ENCODE assay signal across 10 mouse cellular contexts in the genomic region with DNA sequence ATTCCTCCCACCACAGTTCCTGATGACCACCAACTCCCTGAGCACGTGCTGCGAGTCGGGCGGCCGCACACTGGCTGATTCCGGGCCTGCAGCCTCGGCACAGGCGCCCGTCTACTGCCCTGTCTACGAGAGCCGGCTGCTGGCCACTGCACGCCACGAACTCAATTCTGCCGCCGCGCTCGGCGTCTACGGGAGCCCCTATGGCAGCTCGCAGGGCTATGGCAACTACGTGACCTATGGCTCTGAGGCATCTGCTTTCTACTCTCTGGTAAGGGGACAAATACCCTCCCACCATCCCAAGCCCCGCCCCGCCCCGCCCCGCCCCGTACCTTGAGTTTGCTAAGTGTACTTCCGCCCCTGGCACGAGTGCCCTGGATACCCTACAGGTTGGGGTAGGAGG. TPM values are rescaled to one million over a fixed set of nuclear protein-coding genes. Genes with fewer than 3 reads are reported as not detected.
A peak's percentile ranks its signal among the peaks of the same experiment; 100 is the strongest.
DNase-seq lines count a peak whose midpoint lies in the region; ATAC-seq and TF ChIP-seq lines count a peak whose summit lies in the region.
"Had no signal": no experiment of that assay in that cellular context is flagged by ENCODE, and none has a peak within 500 bp of the region (broad histone marks: within the 10 kb centered on the region; RNA-seq: fewer than 3 reads in every experiment).

No protein-coding gene starts in this region.

- H3K4me1 ChIP-seq in kidney, embryonic 14.5 days (ENCODE audit: control insufficient read depth, insufficient read depth, low read length): peaks cover 11% of the 10 kb centered on the region; the same call in 1 of the 2 replicates
- H3K4me1 ChIP-seq in heart, embryonic 15.5 days (replicated peaks): peaks cover 66% of the 10 kb centered on the region
- H3K4me1 ChIP-seq in limb, embryonic 12.5 days (replicated peaks): peaks cover 34% of the 10 kb centered on the region
- H3K4me1 ChIP-seq in small intestine, adult 2 months (ENCODE audit: control insufficient read depth, insufficient read depth, insufficient read length, low read length): peaks cover 10% of the 10 kb centered on the region

- no peak for TF ChIP-seq POLR2A in small intestine, adult 2 months (IDR thresholded peaks at IDR 0.05; ENCODE audit: low read depth, low read length)

- DNase-seq in kidney, adult 11 months: no peak
- DNase-seq in testis, postnatal 10 days (ENCODE audit: low spot score): no peak
- DNase-seq in adrenal gland, adult (ENCODE audit: inconsistent age in 2 of 2, low spot score in 1 of 2): no peak
- DNase-seq in cerebellum, postnatal 25 days: no peak
- DNase-seq: right cerebral cortex, adult 18-20 months had no signal

- peak; percentile 43; the same call in 1 of the 2 replicates for ATAC-seq in kidney, embryonic 14.5 days (ENCODE audit: low FRiP score, low TSS enrichment)
- ATAC-seq in heart, embryonic 15.5 days (replicated peaks; ENCODE audit: insufficient number of reproducible peaks, insufficient read depth, low FRiP score, low read depth): peak; percentile 4; the same call in 1 of the 2 replicates
- ATAC-seq in limb, embryonic 12.5 days (ENCODE audit: insufficient number of reproducible peaks, insufficient read depth, low FRiP score, low TSS enrichment, low read depth): peak; percentile 15; the same call in 1 of the 2 replicates

- TF ChIP-seq CTCF in small intestine, adult 2 months (IDR thresholded peaks at IDR 0.05; ENCODE audit: extremely low read depth, insufficient read length, insufficient replicate concordance, low read depth, low read length): no peak

- no peaks in the 10 kb centered on the region for H3K9me3 ChIP-seq in kidney, embryonic 14.5 days (ENCODE audit: control insufficient read depth, low read length)
- H3K9me3 ChIP-seq in heart, embryonic 15.5 days (replicated peaks): no peaks in the 10 kb centered on the region
- H3K9me3 ChIP-seq in limb, embryonic 12.5 days: no peaks in the 10 kb centered on the region

- peak overlapping the region; percentile 36 for H3K4me2 ChIP-seq in kidney, embryonic 14.5 days (replicated peaks; ENCODE audit: low read depth, low read length)
- peak overlapping the region; percentile 72 for H3K4me2 ChIP-seq in heart, embryonic 15.5 days
- H3K4me2 ChIP-seq in limb, embryonic 12.5 days: peak overlapping the region; percentile 50

- H3K27ac ChIP-seq in kidney, embryonic 14.5 days (ENCODE audit: low read depth, low read length): no peak overlapping the region
- H3K27ac ChIP-seq in heart, embryonic 15.5 days: peak overlapping the region; percentile 89
- no peak overlapping the region for H3K27ac ChIP-seq in limb, embryonic 12.5 days
- no peak overlapping the region for H3K27ac ChIP-seq in small intestine, adult 2 months (ENCODE audit: insufficient read depth, low read depth, low read length)

- peaks cover 100% of the 10 kb centered on the region for H3K27me3 ChIP-seq in kidney, embryonic 14.5 days (ENCODE audit: control insufficient read depth, insufficient read depth, low read length)
- H3K27me3 ChIP-seq in heart, embryonic 15.5 days: peaks cover 97% of the 10 kb centered on the region
- H3K27me3 ChIP-seq in limb, embryonic 12.5 days: peaks cover 100% of the 10 kb centered on the region
- H3K27me3 ChIP-seq in small intestine, adult 2 months (ENCODE audit: control insufficient read depth, insufficient read depth, low read length): peaks cover 47% of the 10 kb centered on the region

- H3K4me3 ChIP-seq in kidney, embryonic 14.5 days (ENCODE audit: low read length): peak overlapping the region; percentile 13
- peak overlapping the region; percentile 60 for H3K4me3 ChIP-seq in heart, embryonic 15.5 days
- peak overlapping the region; percentile 29 for H3K4me3 ChIP-seq in limb, embryonic 12.5 days (replicated peaks)
- peak overlapping the region; percentile 62 for H3K4me3 ChIP-seq in small intestine, adult 2 months (ENCODE audit: low read depth, low read length)

- under 1% methylated on average over 28 of the region's 28 CpGs for WGBS in kidney, embryonic 14.5 days
- 2% methylated on average over 28 of the region's 28 CpGs for WGBS in heart, embryonic 15.5 days
- 2% methylated on average over 28 of the region's 28 CpGs for WGBS in limb, embryonic 12.5 days
- WGBS in small intestine, adult 2 months: 2% methylated on average over 28 of the region's 28 CpGs

- H3K36me3 ChIP-seq in kidney, embryonic 14.5 days (ENCODE audit: control insufficient read depth, insufficient read depth, low read length): no peaks in the 10 kb centered on the region
- H3K36me3 ChIP-seq in heart, embryonic 15.5 days: no peaks in the 10 kb centered on the region
- H3K36me3 ChIP-seq in limb, embryonic 12.5 days: no peaks in the 10 kb centered on the region
- no peaks in the 10 kb centered on the region for H3K36me3 ChIP-seq in small intestine, adult 2 months (ENCODE audit: control insufficient read depth, insufficient read depth, low read length)
- H3K36me3 ChIP-seq: G1E had no signal

- no peak overlapping the region for H3K9ac ChIP-seq in kidney, embryonic 14.5 days (ENCODE audit: low read depth, low read length)
- H3K9ac ChIP-seq in heart, embryonic 15.5 days: peak overlapping the region; percentile 72
- H3K9ac ChIP-seq in limb, embryonic 12.5 days (replicated peaks): no peak overlapping the region

RNA-seq across cellular contexts. Expression of a gene that starts 5.2 kb away (rescaled TPM):
- polyA plus RNA-seq in kidney, embryonic 14.5 days (2014; fragmentation: Nextera tagmentation; extraction: Ambion mirVana): 0.31 and 0.49 TPM in 2 replicates
- 40.3 and 44.3 TPM in 2 replicates for polyA plus RNA-seq in heart, embryonic 15.5 days (2015; fragmentation: Nextera tagmentation; extraction: Ambion mirVana)
- polyA plus RNA-seq in limb, embryonic 12.5 days (2016; fragmentation: Nextera tagmentation; extraction: Ambion mirVana): 5.8 and 7.3 TPM in 2 replicates
- polyA plus RNA-seq in small intestine, adult 2 months (2012; rRNA removed): 0.34 TPM in 1 of 2 replicates, not detected in the other
- polyA plus RNA-seq: G1E had no signal
